Mouse (Mus musculus): ENCODE measurements around the gene Lamtor2.

DNA sequence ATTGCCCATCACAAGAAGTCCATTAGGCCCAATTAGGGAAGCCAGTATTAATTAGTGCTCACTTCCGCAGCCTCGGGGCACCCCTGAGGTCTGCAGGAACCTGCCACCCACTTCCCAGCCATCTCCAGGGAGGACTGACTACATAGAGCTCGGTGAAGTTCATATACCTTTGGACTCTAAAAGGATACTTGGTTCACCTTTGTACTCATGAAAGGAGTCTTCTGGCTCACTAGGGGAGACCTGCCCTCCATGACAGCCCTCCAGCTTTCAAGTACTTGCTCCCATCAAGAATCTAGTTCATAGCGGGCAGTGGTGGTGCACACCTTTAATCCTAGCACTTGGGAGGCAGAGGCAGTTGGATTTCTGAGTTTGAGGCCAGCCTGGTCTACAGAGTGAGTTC, 34.5 kb downstream of the Lamtor2 start:
- no peak for TF ChIP-seq CTCF (IDR thresholded peaks at IDR 0.05; ENCODE audit: control insufficient read depth, insufficient read depth, insufficient replicate concordance, low read depth, low read length)
- no peak for TF ChIP-seq POLR2A (IDR thresholded peaks at IDR 0.05; ENCODE audit: control insufficient read depth, low read depth, low read length)

Measured in testis, adult 2 months (tissue).